22 mouse cellular contexts compared by ENCODE assay signal in genomic region chr1:160681398-160682050, GRCm38 (mm10).
DNase-seq lines count a peak whose midpoint lies in the region; ATAC-seq lines count a peak whose summit lies in the region.
"Had no signal": no experiment of that assay in that cellular context is flagged by ENCODE, and none has a peak within 500 bp of the region (broad histone marks: within the 10 kb centered on the region; RNA-seq: fewer than 3 reads in every experiment).

No protein-coding gene starts in this region.

- peak overlapping the region; percentile 48 for H3K27ac ChIP-seq in heart, embryonic 13.5 days (replicated peaks)
- H3K27ac ChIP-seq in midbrain, embryonic 11.5 days (ENCODE audit: low read depth, low read length): no peak overlapping the region
- no peak overlapping the region for H3K27ac ChIP-seq in midbrain, embryonic 13.5 days
- H3K27ac ChIP-seq in liver, embryonic 15.5 days (replicated peaks): 0 out of 2 replicates have a peak overlapping the region, but pooled peaks have one; percentile 5
- H3K27ac ChIP-seq in midbrain, embryonic 16.5 days (ENCODE audit: low read length): no peak overlapping the region
- H3K27ac ChIP-seq: embryonic facial prominence, embryonic 12.5 days; forebrain, embryonic 15.5 days; hindbrain, embryonic 14.5 days; kidney, embryonic 15.5 days; limb, embryonic 10.5 days; midbrain, embryonic 12.5 days; neural tube, embryonic 13.5 days had no signal

- no peak for DNase-seq in heart, adult 9 months (ENCODE audit: low spot score in 2 of 2)
- peak; percentile 49 for DNase-seq in midbrain, embryonic 11.5 days (ENCODE audit: low spot score, missing footprints)
- DNase-seq: adrenal gland, postnatal 36 days; cerebellum, adult 8-10 months; gastrocnemius, postnatal 25 days; lung, adult 18-20 months; right cerebral cortex, postnatal 14 days; spleen, adult 18-20 months; thymus, postnatal 25 days had no signal

- no peak overlapping the region for H3K4me3 ChIP-seq in heart, embryonic 13.5 days
- no peak overlapping the region for H3K4me3 ChIP-seq in midbrain, embryonic 11.5 days (ENCODE audit: low read depth, low read length)
- H3K4me3 ChIP-seq in midbrain, embryonic 13.5 days (replicated peaks): no peak overlapping the region
- H3K4me3 ChIP-seq in liver, embryonic 15.5 days (replicated peaks): no peak overlapping the region
- H3K4me3 ChIP-seq in midbrain, embryonic 16.5 days (ENCODE audit: low read depth, low read length): no peak overlapping the region
- H3K4me3 ChIP-seq: embryonic facial prominence, embryonic 12.5 days; erythroblast, embryonic 14.5 days; forebrain, embryonic 15.5 days; kidney, embryonic 15.5 days; limb, embryonic 10.5 days; midbrain, embryonic 12.5 days; neural tube, embryonic 13.5 days had no signal

- H3K9me3 ChIP-seq in heart, embryonic 13.5 days: peaks cover 6% of the 10 kb centered on the region; the same call in 1 of the 2 replicates
- no peaks in the 10 kb centered on the region for H3K9me3 ChIP-seq in midbrain, embryonic 11.5 days (ENCODE audit: control insufficient read depth, low read length)
- no peaks in the 10 kb centered on the region for H3K9me3 ChIP-seq in midbrain, embryonic 13.5 days
- no peaks in the 10 kb centered on the region for H3K9me3 ChIP-seq in liver, embryonic 15.5 days (replicated peaks)
- peaks cover 6% of the 10 kb centered on the region; the same call in 1 of the 2 replicates for H3K9me3 ChIP-seq in midbrain, embryonic 16.5 days (replicated peaks; ENCODE audit: control insufficient read depth, low read length, poor library complexity, severe bottlenecking)
- H3K9me3 ChIP-seq: forebrain, embryonic 15.5 days; kidney, embryonic 15.5 days; limb, embryonic 10.5 days; midbrain, embryonic 12.5 days had no signal

- no peaks in the 10 kb centered on the region for H3K27me3 ChIP-seq in heart, embryonic 13.5 days (replicated peaks)
- H3K27me3 ChIP-seq in midbrain, embryonic 11.5 days (ENCODE audit: control insufficient read depth, insufficient read depth, low read length): no peaks in the 10 kb centered on the region
- no peaks in the 10 kb centered on the region for H3K27me3 ChIP-seq in midbrain, embryonic 13.5 days
- H3K27me3 ChIP-seq in liver, embryonic 15.5 days: no peaks in the 10 kb centered on the region
- H3K27me3 ChIP-seq in midbrain, embryonic 16.5 days (ENCODE audit: control insufficient read depth, insufficient read depth, low read depth, low read length): no peaks in the 10 kb centered on the region
- H3K27me3 ChIP-seq: embryonic facial prominence, embryonic 12.5 days; forebrain, embryonic 15.5 days; kidney, embryonic 15.5 days; midbrain, embryonic 12.5 days; neural tube, embryonic 13.5 days had no signal

- H3K9ac ChIP-seq in heart, embryonic 13.5 days: no peak overlapping the region
- H3K9ac ChIP-seq in midbrain, embryonic 11.5 days (ENCODE audit: low read length): no peak overlapping the region
- H3K9ac ChIP-seq in midbrain, embryonic 13.5 days (replicated peaks): no peak overlapping the region
- H3K9ac ChIP-seq in liver, embryonic 15.5 days: no peak overlapping the region
- H3K9ac ChIP-seq in midbrain, embryonic 16.5 days (ENCODE audit: low read depth, low read length): no peak overlapping the region
- H3K9ac ChIP-seq: embryonic facial prominence, embryonic 12.5 days; forebrain, embryonic 15.5 days; hindbrain, embryonic 14.5 days; kidney, embryonic 15.5 days; midbrain, embryonic 12.5 days; neural tube, embryonic 13.5 days had no signal

- no peak overlapping the region for H3K4me2 ChIP-seq in heart, embryonic 13.5 days
- H3K4me2 ChIP-seq in midbrain, embryonic 11.5 days: no peak overlapping the region
- H3K4me2 ChIP-seq in midbrain, embryonic 13.5 days (replicated peaks): no peak overlapping the region
- H3K4me2 ChIP-seq in liver, embryonic 15.5 days: no peak overlapping the region
- H3K4me2 ChIP-seq in midbrain, embryonic 16.5 days (ENCODE audit: low read length): no peak overlapping the region
- H3K4me2 ChIP-seq: embryonic facial prominence, embryonic 12.5 days; forebrain, embryonic 15.5 days; hindbrain, embryonic 14.5 days; kidney, embryonic 15.5 days; midbrain, embryonic 12.5 days; neural tube, embryonic 13.5 days had no signal

- WGBS in heart, embryonic 13.5 days: 55% methylated on average over 3 of the region's 3 CpGs
- 92% methylated on average over 3 of the region's 3 CpGs for WGBS in midbrain, embryonic 11.5 days
- 96% methylated on average over 3 of the region's 3 CpGs for WGBS in midbrain, embryonic 13.5 days
- WGBS in liver, embryonic 15.5 days (ENCODE audit: insufficient replicate concordance): 34% methylated on average over 3 of the region's 3 CpGs
- WGBS in midbrain, embryonic 16.5 days: 83% methylated on average over 3 of the region's 3 CpGs

- peaks cover 14% of the 10 kb centered on the region for H3K36me3 ChIP-seq in heart, embryonic 13.5 days
- no peaks in the 10 kb centered on the region for H3K36me3 ChIP-seq in midbrain, embryonic 11.5 days (ENCODE audit: control insufficient read depth, insufficient read depth, low read length)
- no peaks in the 10 kb centered on the region for H3K36me3 ChIP-seq in midbrain, embryonic 13.5 days
- peaks cover 10% of the 10 kb centered on the region; the same call in 1 of the 2 replicates for H3K36me3 ChIP-seq in liver, embryonic 15.5 days (replicated peaks)
- H3K36me3 ChIP-seq in midbrain, embryonic 16.5 days (ENCODE audit: control insufficient read depth, insufficient read depth, low read length): 0 out of 2 replicates have a peak, but pooled peaks cover 3% of the 10 kb centered on the region
- H3K36me3 ChIP-seq: embryonic facial prominence, embryonic 12.5 days; forebrain, embryonic 15.5 days; kidney, embryonic 15.5 days; limb, embryonic 10.5 days; midbrain, embryonic 12.5 days; neural tube, embryonic 13.5 days had no signal

- H3K4me1 ChIP-seq in heart, embryonic 13.5 days: peaks cover 14% of the 10 kb centered on the region
- no peaks in the 10 kb centered on the region for H3K4me1 ChIP-seq in midbrain, embryonic 11.5 days (ENCODE audit: control insufficient read depth, insufficient read depth, low read length)
- no peaks in the 10 kb centered on the region for H3K4me1 ChIP-seq in midbrain, embryonic 13.5 days (replicated peaks)
- H3K4me1 ChIP-seq in liver, embryonic 15.5 days (replicated peaks): peaks cover 15% of the 10 kb centered on the region; the same call in 1 of the 2 replicates
- no peaks in the 10 kb centered on the region for H3K4me1 ChIP-seq in midbrain, embryonic 16.5 days (ENCODE audit: control insufficient read depth, insufficient read depth, low read length)
- H3K4me1 ChIP-seq: embryonic facial prominence, embryonic 12.5 days; forebrain, embryonic 15.5 days; kidney, embryonic 15.5 days; limb, embryonic 10.5 days; midbrain, embryonic 12.5 days; neural tube, embryonic 13.5 days had no signal

- ATAC-seq in heart, embryonic 13.5 days (ENCODE audit: extremely low read depth, insufficient number of reproducible peaks, low FRiP score, low TSS enrichment): no peak
- ATAC-seq in midbrain, embryonic 11.5 days (ENCODE audit: low FRiP score): no peak
- ATAC-seq in midbrain, embryonic 13.5 days: no peak
- 0 out of 2 replicates have a peak, but pooled peaks have one; percentile 58 for ATAC-seq in liver, embryonic 15.5 days (ENCODE audit: insufficient read depth)
- no peak for ATAC-seq in megakaryocyte, adult 5-6 weeks (ENCODE audit: poor library complexity, severe bottlenecking)
- ATAC-seq in midbrain, embryonic 16.5 days: no peak
- ATAC-seq: forebrain, embryonic 15.5 days had no signal

Comparison
In these comparisons a context has a peak if more than half of its experiments do, and no peak if none do; other contexts are left out.
1. H3K27ac ChIP-seq: peak in heart, embryonic 13.5 days (single experiment) and liver, embryonic 15.5 days (single experiment); none in midbrain, embryonic 11.5 days (single experiment), midbrain, embryonic 13.5 days (single experiment) and midbrain, embryonic 16.5 days (single experiment).